Mouse (Mus musculus) lung, postnatal 0 days (tissue): ENCODE measurements at regions not wholly inside any gene's neighbourhood (a gene's known extent, or its start where the extent isn't known, plus 50 kb on each side); places are given as distances from the start of the nearest gene placed in this dataset.

Experiments used
- ATAC-seq: fragments of 200-750 bp; cut with Nextera tagmentation; 2 replicates; pipeline ENCODE4 v1.8.0; 2017; ENCODE audit warnings: moderate library complexity
- DNase-seq: peaks from one replicate; pipeline ENCODE4 v3.0.0-alpha.2; 2016; ENCODE audit warnings: low spot score
- H3K27ac ChIP-seq: fragments of 300-500 bp; sonication (generic); 2 replicates; pipeline ENCODE4 v1.5.1; 2014; ENCODE audit warnings: antibody characterized with exemption, mild to moderate bottlenecking, low read length, mixed read lengths
- H3K27me3 ChIP-seq: fragments of 300-500 bp; sonication (generic); replicated peaks from 2 replicates; pipeline ENCODE4 v1.6.1; 2014; ENCODE audit warnings: low read length, mixed read lengths; ENCODE audit not compliant: insufficient read depth
- H3K36me3 ChIP-seq: fragments of 300-500 bp; sonication (generic); 2 replicates; pipeline ENCODE4 v1.6.1; 2014; ENCODE audit warnings: low read length, mixed read lengths; ENCODE audit not compliant: insufficient read depth
- H3K4me1 ChIP-seq: fragments of 300-500 bp; sonication (generic); 2 replicates; pipeline ENCODE4 v1.6.1; 2014; ENCODE audit warnings: antibody characterized with exemption, low read depth, low read length, mixed read lengths; ENCODE audit not compliant: insufficient read depth
- H3K4me2 ChIP-seq: fragments of 300-500 bp; sonication (generic); replicated peaks from 2 replicates; pipeline ENCODE4 v1.6.1; 2014; ENCODE audit warnings: low read depth, mild to moderate bottlenecking, low read length, moderate library complexity, mixed read lengths
- H3K4me3 ChIP-seq: fragments of 300-500 bp; sonication (generic); 2 replicates; pipeline ENCODE4 v1.5.1; 2014; ENCODE audit warnings: low read depth, low read length
- H3K9ac ChIP-seq: fragments of 300-500 bp; sonication (generic); replicated peaks from 2 replicates; pipeline ENCODE4 v1.6.1; 2014; ENCODE audit warnings: low read depth, mild to moderate bottlenecking
- H3K9me3 ChIP-seq: fragments of 300-500 bp; sonication (generic); 2 replicates; pipeline ENCODE4 v1.6.1; 2016; ENCODE audit warnings: low read length, mixed read lengths
- CTCF ChIP-seq: IDR thresholded peaks from 2 replicates; pipeline ENCODE4 v1.5.1; 2016; ENCODE audit warnings: antibody characterized with exemption, mild to moderate bottlenecking
- EP300 ChIP-seq: IDR thresholded peaks from 2 replicates; pipeline ENCODE4 v1.6.1; 2016; ENCODE audit warnings: antibody characterized with exemption, mild to moderate bottlenecking, control low read depth
- WGBS: fragments of 180-500 bp; shearing (Covaris S2); extraction: QIAGEN DNeasy Blood & Tissue Kit; methylation state at CpG from one replicate; pipeline ENCODE4 v1.1.7; 2014; 5-methylcytosine and 5-hydroxymethylcytosine counted together

DNA sequence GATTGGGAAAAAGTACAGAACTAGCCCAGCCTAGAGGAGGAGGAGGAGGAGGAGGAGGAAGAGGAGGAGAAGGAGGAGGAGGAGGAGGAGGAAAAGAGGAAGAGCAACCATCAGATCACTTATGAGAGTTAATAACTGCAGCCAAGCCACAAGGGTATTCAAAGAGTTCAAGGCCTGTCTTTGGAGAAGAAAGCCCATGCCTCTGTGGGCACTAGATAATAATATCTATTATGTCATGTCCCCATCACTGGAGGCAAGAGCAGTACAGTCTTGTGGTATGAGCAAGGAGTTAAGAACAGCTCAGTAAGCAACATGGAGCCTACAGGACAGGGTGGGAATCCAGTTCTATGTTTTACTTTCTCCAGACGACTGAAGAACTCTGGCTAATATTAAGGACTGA, 230.5 kb downstream of the Qdpr start:
- Histone ChIP-seq H3K27ac (no peak overlapping the region), H3K4me2 (no peak overlapping the region), H3K4me3 (no peak overlapping the region), H3K9me3 (no peaks in the 10 kb centered on the region), H3K4me1 (no peaks in the 10 kb centered on the region), H3K27me3 (no peaks in the 10 kb centered on the region), H3K9ac (no peak overlapping the region), H3K36me3 (no peaks in the 10 kb centered on the region)
- 50% methylated on average over 1 of the region's 1 CpGs for WGBS
- DNase-seq, result no peak
- no peak for ATAC-seq
- no peak for TF ChIP-seq CTCF
- TF ChIP-seq EP300, result no peak

DNA sequence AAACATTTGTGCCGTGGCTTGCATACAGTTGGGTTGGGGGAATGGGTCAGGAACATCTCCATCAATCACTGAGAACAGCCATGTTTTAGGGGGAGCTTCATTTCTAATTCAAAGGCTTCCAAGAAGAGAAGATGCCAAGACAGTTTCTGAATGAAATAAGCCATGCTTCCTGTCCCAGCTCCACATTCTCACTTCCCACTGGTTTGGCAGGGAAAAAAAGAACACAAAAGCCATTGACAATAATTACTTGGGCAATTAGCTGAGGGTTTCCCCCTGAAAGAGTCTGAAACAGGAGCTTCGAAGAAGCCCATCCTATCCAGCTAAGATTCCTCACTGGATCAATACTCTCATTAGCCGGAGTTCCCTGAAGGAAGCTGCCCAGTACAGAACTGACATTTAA, 230.9 kb downstream of the Qdpr start:
- 80% methylated on average over 3 of the region's 3 CpGs for WGBS

DNA sequence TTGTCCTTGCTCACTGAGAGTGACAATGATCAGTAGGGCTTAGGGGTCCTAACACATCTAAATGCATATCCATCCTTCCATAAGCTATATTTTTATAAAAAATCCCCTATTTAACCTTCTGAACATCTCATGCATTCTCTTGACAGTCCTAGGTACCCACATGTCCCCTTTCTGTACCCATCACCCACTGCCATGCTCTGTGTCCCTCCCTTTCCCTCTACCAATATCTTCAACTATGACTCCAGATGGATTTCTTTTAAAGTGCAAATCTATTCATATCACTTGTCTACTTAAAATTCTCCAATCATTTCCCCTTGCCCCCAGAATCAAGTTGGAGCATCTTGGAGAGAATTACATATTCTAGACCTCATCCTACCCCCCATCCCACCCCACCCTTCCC, 235.6 kb downstream of the Qdpr start:
- DNase-seq, result no peak
- H3K9ac ChIP-seq, result no peak overlapping the region

More for the DNA sequence above, 230.9 kb downstream of the Qdpr start:
- Histone ChIP-seq H3K9me3 (no peaks in the 10 kb centered on the region), H3K4me2 (no peak overlapping the region), H3K36me3 (no peaks in the 10 kb centered on the region), H3K27ac (no peak overlapping the region), H3K27me3 (no peaks in the 10 kb centered on the region), H3K4me1 (no peaks in the 10 kb centered on the region), H3K4me3 (no peak overlapping the region), H3K9ac (no peak overlapping the region)
- TF ChIP-seq CTCF, result no peak
- TF ChIP-seq EP300, result no peak
- ATAC-seq, result no peak
- DNase-seq, result no peak

DNA sequence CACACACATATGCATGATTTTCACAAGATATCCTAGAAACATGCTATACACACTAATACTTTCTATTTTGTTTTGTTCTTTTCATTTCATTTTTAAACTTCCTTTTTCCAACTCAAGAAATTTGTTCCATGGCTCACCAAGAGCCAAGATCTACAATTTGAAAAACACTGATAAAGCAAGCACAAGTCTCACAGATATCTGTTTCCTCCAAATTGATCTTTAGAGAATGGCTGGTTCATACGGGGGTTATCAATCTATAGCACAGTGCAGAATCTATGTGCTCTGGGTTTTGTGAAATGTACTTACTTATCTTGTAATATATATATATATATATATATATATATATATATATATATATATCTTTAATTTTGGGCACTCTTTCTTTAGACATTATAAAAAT, 251.6 kb downstream of the Qdpr start:
- WGBS, result 87% methylated on average over 1 of the region's 1 CpGs
- H3K9ac ChIP-seq, result no peak overlapping the region
- H3K27me3 ChIP-seq, result no peaks in the 10 kb centered on the region
- TF ChIP-seq EP300 (no peak), CTCF (no peak)
- H3K36me3 ChIP-seq, result no peaks in the 10 kb centered on the region
- no peak overlapping the region for H3K27ac ChIP-seq
- H3K4me1 ChIP-seq, result no peaks in the 10 kb centered on the region
- no peak overlapping the region for H3K4me3 ChIP-seq
- ATAC-seq (no peak), DNase-seq (no peak)
- no peaks in the 10 kb centered on the region for H3K9me3 ChIP-seq
- H3K4me2 ChIP-seq, result no peak overlapping the region

More for the DNA sequence above, 235.6 kb downstream of the Qdpr start:
- H3K4me2 ChIP-seq, result no peak overlapping the region
- H3K4me3 ChIP-seq, result no peak overlapping the region
- no peaks in the 10 kb centered on the region for H3K27me3 ChIP-seq
- no peak overlapping the region for H3K27ac ChIP-seq
- no peaks in the 10 kb centered on the region for H3K4me1 ChIP-seq
- ATAC-seq, result no peak
- H3K9me3 ChIP-seq, result no peaks in the 10 kb centered on the region
- TF ChIP-seq CTCF, result no peak
- no peaks in the 10 kb centered on the region for H3K36me3 ChIP-seq

DNA sequence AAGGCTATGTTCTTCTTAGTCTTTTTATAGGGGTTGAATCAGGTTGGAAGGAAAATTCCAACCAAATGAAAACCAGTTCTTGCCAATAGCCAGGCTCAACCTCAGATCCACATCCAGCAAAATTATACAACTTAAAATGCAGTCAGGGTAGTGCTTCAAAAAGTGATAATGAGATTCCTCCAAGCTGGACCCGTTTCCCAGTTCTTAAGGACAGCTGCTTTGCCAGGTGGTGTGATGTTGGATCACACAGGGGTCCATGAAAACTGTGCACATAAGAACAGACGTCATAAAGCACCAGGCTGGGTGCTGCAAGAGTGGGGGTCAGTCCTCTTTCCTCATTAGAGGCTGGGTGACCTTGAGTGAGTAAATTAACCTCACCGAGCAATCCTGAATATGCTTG, 253.9 kb downstream of the Qdpr start:
- ATAC-seq (no peak), DNase-seq (peak; percentile 5)
- Histone ChIP-seq H3K27ac (no peak overlapping the region), H3K27me3 (no peaks in the 10 kb centered on the region), H3K36me3 (no peaks in the 10 kb centered on the region), H3K4me1 (no peaks in the 10 kb centered on the region), H3K4me2 (no peak overlapping the region), H3K9me3 (no peaks in the 10 kb centered on the region), H3K9ac (no peak overlapping the region), H3K4me3 (no peak overlapping the region)
- WGBS, result 50% methylated on average over 3 of the region's 3 CpGs
- TF ChIP-seq EP300, result no peak
- TF ChIP-seq CTCF, result no peak

DNA sequence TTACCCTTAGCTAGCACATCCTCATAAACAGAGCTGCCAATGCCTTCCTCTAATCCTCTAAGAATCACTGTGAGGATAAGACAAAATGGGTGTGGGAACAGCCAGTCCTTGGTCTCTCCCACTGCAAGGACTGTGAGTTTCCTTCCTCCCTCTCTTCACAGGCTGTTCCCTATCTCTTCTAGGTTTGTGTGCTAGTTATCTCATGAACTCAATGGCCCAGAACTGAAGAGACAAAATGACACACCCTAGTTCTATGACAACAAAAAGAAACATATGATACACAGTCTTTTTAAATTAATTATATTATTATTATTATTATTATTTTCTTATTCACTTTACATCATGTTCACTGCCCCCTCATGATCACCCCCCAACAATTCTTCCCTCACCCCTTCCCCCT, 257.7 kb downstream of the Qdpr start:
- H3K9ac ChIP-seq, result no peak overlapping the region
- no peaks in the 10 kb centered on the region for H3K27me3 ChIP-seq
- DNase-seq, result no peak
- no peaks in the 10 kb centered on the region for H3K36me3 ChIP-seq
- H3K4me3 ChIP-seq, result no peak overlapping the region
- H3K9me3 ChIP-seq, result no peaks in the 10 kb centered on the region
- no peak overlapping the region for H3K4me2 ChIP-seq
- no peak overlapping the region for H3K27ac ChIP-seq
- no peaks in the 10 kb centered on the region for H3K4me1 ChIP-seq
- no peak for ATAC-seq
- TF ChIP-seq EP300 (no peak), CTCF (no peak)

DNA sequence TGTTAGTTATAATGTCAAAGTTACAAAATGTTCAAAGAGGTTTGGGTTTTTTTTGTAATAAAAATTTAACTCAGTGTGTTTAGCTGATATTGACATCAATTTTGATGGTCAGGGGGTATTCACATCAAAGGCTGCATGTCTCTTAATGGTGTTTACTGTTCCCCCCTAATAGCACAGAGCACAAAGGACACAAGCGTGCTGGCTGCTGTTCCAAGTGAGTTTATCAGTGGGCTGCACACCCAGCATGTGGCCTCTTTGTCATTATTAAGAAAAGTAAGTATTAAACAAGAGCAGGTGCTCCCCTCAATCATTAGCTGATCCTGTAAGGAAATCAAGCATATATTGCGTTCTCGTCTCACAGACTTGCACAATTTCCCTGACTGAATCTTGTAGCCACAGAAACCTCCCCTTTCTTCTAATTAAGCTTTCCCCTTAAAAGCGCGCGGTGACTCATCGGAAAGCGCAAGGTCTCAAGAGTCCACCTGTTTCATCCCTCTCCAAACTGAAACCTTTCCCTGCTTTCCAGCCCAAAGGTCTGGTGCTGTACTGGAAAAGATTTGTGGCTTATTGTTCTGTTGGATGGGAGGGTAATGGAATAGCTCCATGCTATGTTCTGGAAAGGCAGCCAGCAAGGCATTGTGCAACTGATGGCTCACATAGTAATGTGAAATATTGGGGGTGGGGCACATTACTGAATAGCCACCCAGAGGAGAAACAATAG, 276.8 kb downstream of the Qdpr start:
- Histone ChIP-seq H3K27me3 (no peaks in the 10 kb centered on the region), H3K4me2 (no peak overlapping the region), H3K27ac (no peak overlapping the region), H3K4me3 (no peak overlapping the region), H3K9me3 (no peaks in the 10 kb centered on the region), H3K36me3 (no peaks in the 10 kb centered on the region), H3K4me1 (no peaks in the 10 kb centered on the region), H3K9ac (no peak overlapping the region)
- TF ChIP-seq EP300, result no peak
- TF ChIP-seq CTCF, result no peak
- ATAC-seq, result peak; percentile 59; the same call in 1 of the 2 replicates
- WGBS, result 56% methylated on average over 8 of the region's 8 CpGs
- DNase-seq, result peak; percentile 53
